Mouse (Mus musculus): ENCODE results near the gene Fbxo5. TPM values are rescaled to one million over a fixed set of nuclear protein-coding genes. Genes with fewer than 3 reads are reported as not detected.

The Fbxo5 gene
- polyA plus RNA-seq (2021), result 14.8 TPM

DNA sequence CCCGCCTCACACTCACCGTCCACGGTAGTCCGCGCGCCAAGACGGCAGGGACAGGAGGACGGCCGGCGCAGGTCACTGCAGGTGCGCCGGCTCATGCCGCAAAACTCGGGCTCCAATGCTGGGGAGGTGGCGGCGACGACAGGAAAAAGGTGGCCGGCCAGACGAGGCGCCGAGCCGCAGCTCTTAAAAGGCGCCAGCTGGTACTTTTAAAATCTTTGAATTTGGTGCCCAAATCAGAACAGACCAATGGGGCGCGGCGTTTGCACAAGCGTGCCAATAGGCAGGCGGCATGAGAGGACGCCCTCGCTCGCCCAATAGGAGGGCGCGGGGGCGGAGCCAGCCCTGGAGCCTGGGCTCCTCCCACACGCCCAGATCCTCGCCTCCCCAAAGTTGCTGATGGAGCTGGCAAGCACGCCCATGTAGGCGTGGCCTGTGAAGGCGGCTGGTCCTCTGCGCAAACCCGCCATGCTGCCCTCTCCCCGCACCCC, at the start of gene Fbxo5:
Gene Fbxo5, minus strand, starts transcription at position 358 of the 488 bp plus-strand sequence.
- H3K27me3 ChIP-seq, result no peaks in the 10 kb centered on the region
- peak; percentile 99 for ATAC-seq
- CTCF ChIA-PET, result interaction anchor here (1.3 to 2.0 kb wide), 2 partner anchors 19 to 22 kb away, joined by 3 to 10 read pairs; partner anchors contain the start of gene Mtrf1l
- no peak for TF ChIP-seq CTCF (IDR thresholded peaks at IDR 0.05)
- in situ Hi-C loops (cut with MboI; ENCODE audit: low pct_unique_long_range_greater_than_20kb), result loop anchor here (25.0 kb wide), 6 partner anchors 593 to 1982 kb away; partner anchors contain the start of genes Ginm1, Ppil4 and Zbtb2
- peak; percentile 93 for DNase-seq (ENCODE audit: low read depth, low spot score)
- POLR2A ChIA-PET, result interaction anchor here (1.4 to 1.5 kb wide), 2 partner anchors 16 to 18 kb away, joined by 3 read pairs; partner anchors contain the start of gene Mtrf1l

DNA sequence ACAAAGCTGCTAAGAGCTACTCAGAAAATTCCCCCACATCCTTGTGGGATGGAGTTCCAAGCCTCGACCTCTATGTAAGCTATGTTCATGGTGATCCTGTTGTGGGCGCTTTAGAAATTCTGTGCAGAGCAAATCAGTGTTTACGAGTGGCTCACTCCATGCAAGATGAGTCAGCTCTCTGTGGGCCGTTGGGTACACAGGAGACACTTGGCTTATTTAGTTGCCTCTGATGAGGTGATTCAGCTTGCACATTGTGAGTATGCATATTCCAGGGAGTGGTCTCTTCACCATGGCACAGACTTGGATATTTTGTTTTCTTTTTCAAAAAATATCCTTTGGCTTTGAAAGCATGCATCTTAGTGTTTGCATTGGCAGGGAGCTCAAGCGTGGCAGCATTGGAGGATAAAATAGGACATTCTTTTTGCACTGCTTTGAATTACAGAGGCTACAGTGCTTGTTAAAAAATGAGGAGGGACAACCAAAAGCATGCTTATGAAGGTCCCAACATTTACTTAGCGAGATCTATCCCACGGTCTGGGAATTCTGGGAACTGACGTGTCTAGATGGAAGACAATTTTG, 48.0 kb upstream of the Fbxo5 start:
- ChIA-PET CTCF (interaction anchor here (1.2 kb wide), 1 partner anchor 52 kb away, joined by 3 read pairs; no protein-coding TSS in a partner anchor), POLR2A (no interaction called here)
- no peak for TF ChIP-seq CTCF (IDR thresholded peaks at IDR 0.05)
- H3K27me3 ChIP-seq, result no peaks in the 10 kb centered on the region
- in situ Hi-C loops (cut with MboI; ENCODE audit: low pct_unique_long_range_greater_than_20kb), result loop anchor here (25.0 kb wide), 1 partner anchor 834 kb away; no protein-coding TSS in a partner anchor
- peak; percentile 83 for ATAC-seq
- DNase-seq (ENCODE audit: low read depth, low spot score), result peak; percentile 28

DNA sequence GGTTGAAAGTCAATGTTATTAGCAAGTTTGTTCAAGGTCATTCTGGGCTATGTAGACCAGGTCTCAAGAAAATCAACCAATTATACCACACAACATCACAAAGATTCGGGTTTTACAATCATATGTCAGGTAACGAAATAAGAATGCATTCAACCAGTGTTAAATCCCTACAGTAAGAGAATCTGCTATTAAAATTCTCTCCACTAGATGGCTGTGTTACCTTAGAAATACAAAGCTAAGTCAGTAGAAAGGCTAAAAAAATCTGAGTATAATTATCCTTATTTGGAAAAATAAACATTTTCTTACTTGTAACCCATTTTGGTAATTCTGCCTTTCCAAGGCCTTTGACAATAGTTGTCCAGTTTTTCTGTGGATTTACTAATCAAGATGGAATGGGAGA, 41.5 kb upstream of the Fbxo5 start:
- ChIA-PET POLR2A (no interaction called here), CTCF (interaction anchor here (1.6 kb wide), 1 partner anchor 13 kb away, joined by 3 read pairs; no protein-coding TSS in a partner anchor)
- H3K27me3 ChIP-seq, result peaks cover 13% of the 10 kb centered on the region
- TF ChIP-seq CTCF (IDR thresholded peaks at IDR 0.05), result peak; percentile 13
- in situ Hi-C loops (cut with MboI; ENCODE audit: low pct_unique_long_range_greater_than_20kb), result no loop called here
- ATAC-seq, result no peak
- no peak for DNase-seq (ENCODE audit: low read depth, low spot score)

DNA sequence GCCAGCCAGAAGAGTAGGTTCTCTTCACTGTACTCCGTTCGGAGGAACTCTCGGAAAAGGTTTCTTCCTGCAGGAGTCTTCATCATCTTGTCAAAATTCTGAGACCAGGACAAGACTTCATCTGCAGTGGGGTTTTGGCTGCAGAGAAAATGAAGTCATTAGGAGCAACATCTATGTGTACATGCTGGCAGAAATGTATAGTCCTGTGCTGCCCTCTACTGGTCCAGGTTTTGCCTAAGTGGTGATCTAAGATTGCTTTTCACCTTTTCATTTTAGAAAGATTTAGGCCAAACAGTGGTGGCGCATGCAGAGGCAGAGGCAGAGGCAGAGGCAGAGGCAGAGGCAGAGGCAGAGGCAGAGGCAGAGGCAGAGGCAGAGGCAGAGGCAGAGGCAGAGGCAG, 36.0 kb upstream of the Fbxo5 start:
- no peak for DNase-seq (ENCODE audit: low read depth, low spot score)
- TF ChIP-seq CTCF (IDR thresholded peaks at IDR 0.05), result peak; percentile 29
- ChIA-PET POLR2A (no interaction called here), CTCF (interaction anchor here (0.8 to 1.5 kb wide), 2 partner anchors 16 to 29 kb away, joined by 3 read pairs; no protein-coding TSS in a partner anchor)
- H3K27me3 ChIP-seq, result peaks cover 30% of the 10 kb centered on the region
- in situ Hi-C loops (cut with MboI; ENCODE audit: low pct_unique_long_range_greater_than_20kb), result no loop called here
- ATAC-seq, result peak; percentile 83

DNA sequence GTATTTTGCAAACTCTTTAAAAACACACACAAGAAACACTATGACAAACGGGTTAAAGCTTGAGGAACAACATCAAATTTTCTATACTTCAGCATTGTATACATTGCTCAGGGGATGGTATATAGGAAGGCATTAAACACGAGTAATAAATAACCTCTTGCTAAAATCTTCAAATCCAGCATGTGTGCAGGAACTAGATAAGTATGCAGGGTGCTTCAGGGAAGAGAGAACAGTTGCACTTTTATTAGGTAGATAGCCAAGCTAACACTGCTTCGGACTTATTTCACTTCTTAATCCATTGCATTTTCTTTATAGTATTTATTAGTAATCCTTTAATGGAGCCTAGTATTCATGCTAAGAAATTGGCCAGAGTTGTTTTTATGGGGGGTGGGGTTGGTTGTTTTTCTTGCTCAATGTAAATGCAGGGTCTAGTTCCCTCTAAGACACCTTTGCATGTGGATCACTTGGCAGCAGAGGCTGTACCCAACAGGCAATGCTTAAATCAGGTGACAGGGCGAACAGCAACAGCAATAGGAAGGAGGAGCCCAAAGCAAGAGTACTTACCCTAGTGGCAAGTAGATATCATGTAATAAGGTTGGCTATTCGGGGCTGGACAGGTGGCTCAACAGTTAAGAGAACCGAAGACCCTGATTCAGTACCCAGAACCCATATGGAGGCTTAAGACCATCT, 21.1 kb upstream of the Fbxo5 start:
- ATAC-seq, result no peak
- ChIA-PET CTCF (interaction anchor here (1.4 to 5.6 kb wide), 2 partner anchors 21 to 26 kb away, joined by 3 to 28 read pairs; partner anchors contain the start of gene Fbxo5), POLR2A (no interaction called here)
- in situ Hi-C loops (cut with MboI; ENCODE audit: low pct_unique_long_range_greater_than_20kb), result no loop called here
- peaks cover 57% of the 10 kb centered on the region for H3K27me3 ChIP-seq
- TF ChIP-seq CTCF (IDR thresholded peaks at IDR 0.05), result no peak
- no peak for DNase-seq (ENCODE audit: low read depth, low spot score)

DNA sequence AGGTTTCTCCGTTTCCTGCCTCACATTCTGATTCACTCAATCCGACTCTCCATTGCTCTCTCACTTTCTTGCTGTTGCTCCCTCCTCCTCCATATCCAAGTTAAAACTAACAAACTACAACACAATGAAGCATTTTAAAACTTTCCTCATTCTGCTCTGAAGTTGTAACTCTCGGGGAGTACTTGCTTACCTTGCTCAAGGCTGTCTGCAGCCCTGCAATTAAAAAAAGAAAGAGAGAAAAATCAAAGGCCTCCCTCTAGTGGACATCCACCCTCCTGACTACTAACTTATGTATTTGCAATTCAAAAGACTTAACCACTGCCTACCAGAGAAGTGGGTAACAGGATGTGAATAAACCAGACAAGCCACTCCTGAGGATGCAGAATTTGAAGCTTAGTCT, 19.4 kb upstream of the Fbxo5 start:
- POLR2A ChIA-PET, result no interaction called here
- DNase-seq (ENCODE audit: low read depth, low spot score), result no peak
- H3K27me3 ChIP-seq, result peaks cover 44% of the 10 kb centered on the region
- CTCF ChIA-PET, result interaction anchor here (0.5 to 5.6 kb wide), 11 partner anchors 9 to 1841 kb away, joined by 3 to 28 read pairs (median 3); partner anchors contain the start of gene Fbxo5
- in situ Hi-C loops (cut with MboI; ENCODE audit: low pct_unique_long_range_greater_than_20kb), result loop anchor here (25.0 kb wide), 6 partner anchors 612 to 1963 kb away; partner anchors contain the start of genes Ginm1, Ppil4 and Zbtb2
- peak; percentile 57 for ATAC-seq
- peak; percentile 68 for TF ChIP-seq CTCF (IDR thresholded peaks at IDR 0.05)

DNA sequence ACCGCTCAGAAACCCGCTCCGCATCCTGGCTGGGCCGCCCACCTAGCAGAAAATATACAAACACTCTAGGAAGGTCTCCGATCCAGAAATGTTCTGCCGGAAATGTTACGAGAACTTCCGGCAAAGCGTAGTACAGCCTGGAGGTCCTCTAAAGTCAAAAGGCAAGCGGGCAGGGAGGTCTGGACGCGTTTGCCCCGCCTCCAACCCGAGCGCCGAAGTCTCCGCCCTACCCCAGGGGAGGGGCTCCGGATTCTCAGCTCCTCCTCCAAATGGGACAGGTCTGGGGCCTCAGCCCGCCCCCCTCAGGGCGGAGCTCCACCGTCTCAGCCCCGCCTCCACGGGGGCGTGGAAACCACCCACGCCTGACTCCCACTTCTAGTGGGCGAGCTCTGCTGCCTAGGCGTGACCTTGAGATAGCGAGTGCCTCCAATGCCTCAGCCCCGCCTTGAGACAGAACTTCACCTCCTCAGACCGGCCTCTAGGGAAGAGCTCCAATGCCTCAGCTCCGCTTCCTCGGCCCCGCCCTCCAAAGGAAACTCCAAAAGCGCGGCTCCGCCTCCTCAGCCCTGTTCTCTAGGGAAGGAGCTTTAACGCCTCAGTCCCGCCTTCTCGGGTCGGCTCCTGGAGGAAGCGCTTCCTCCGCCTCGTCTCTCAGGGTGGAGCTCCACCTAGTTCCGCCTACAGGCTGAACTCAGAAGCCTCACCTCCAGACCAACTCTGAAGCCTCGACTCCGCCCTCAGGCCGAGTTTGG, 18.5 kb upstream of the Fbxo5 start, which contains the start of gene Mtrf1l:
Gene Mtrf1l, minus strand, starts transcription at position 171 of the 752 bp plus-strand sequence.
- in situ Hi-C loops (cut with MboI; ENCODE audit: low pct_unique_long_range_greater_than_20kb), result loop anchor here (25.0 kb wide), 6 partner anchors 612 to 1963 kb away; partner anchors contain the start of genes Ginm1, Ppil4 and Zbtb2
- ATAC-seq (peak; percentile 94), DNase-seq (ENCODE audit: low read depth, low spot score) (peak; percentile 97)
- ChIA-PET CTCF (interaction anchor here (1.0 to 5.6 kb wide), 6 partner anchors 10 to 37 kb away, joined by 3 to 28 read pairs (median 10); partner anchors contain the start of gene Fbxo5), POLR2A (interaction anchor here (1.4 kb wide), 1 partner anchor 18 kb away, joined by 3 read pairs; the partner anchor contains the start of gene Fbxo5)
- no peak for TF ChIP-seq CTCF (IDR thresholded peaks at IDR 0.05)
- peaks cover 36% of the 10 kb centered on the region for H3K27me3 ChIP-seq

DNA sequence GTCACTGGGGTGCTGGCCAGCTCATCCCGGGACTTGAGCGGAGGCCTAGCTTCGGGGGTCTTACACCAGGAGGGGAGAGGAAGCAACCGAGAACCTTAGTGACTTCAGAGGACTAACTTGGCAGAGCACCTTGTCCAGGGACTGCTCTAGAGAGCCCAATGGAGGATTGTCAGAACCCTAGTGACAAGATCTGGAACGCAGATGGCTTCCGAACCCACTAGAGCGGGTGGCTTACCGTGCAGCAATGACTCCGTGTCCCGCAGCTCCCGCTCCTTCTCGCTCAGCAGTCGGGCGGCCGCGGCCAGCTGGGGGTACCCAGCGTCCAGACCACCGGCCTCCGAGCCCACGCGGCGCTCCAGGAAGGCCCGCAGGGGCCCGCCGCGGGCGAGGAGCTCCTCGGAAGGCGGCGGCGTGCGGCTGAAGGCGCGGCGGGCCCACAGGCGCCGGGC, 17.9 kb upstream of the Fbxo5 start:
- peak; percentile 1 for ATAC-seq
- no peak for TF ChIP-seq CTCF (IDR thresholded peaks at IDR 0.05)
- CTCF ChIA-PET, result interaction anchor here (2.3 to 5.6 kb wide), 3 partner anchors 11 to 23 kb away, joined by 9 to 28 read pairs (median 10); no protein-coding TSS in a partner anchor

DNA sequence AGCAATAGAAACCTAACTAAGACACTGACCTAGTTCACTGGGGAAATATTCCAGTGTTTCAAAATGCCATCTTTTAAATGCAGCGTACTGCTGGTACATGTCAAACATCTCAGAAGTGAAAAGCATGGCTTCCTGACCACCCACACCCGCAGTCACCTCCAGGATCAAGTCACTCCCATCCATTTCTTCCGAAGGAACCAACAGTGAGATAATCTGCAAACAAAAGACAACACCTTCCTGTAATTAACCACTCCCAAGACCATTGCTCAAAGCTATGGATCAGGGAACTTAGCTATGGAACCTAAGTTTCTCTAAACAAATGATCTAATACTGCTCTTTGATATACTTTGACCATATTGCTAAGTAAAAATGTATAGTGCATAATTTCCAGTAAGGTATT, 13.4 kb upstream of the Fbxo5 start:
- H3K27me3 ChIP-seq, result no peaks in the 10 kb centered on the region
- in situ Hi-C loops (cut with MboI; ENCODE audit: low pct_unique_long_range_greater_than_20kb), result loop anchor here (25.0 kb wide), 6 partner anchors 606 to 1969 kb away; partner anchors contain the start of genes Ginm1, Ppil4 and Zbtb2
- ChIA-PET CTCF (no interaction called here), POLR2A (no interaction called here)
- DNase-seq (ENCODE audit: low read depth, low spot score) (no peak), ATAC-seq (no peak)
- no peak for TF ChIP-seq CTCF (IDR thresholded peaks at IDR 0.05)

More for the DNA sequence above, 17.9 kb upstream of the Fbxo5 start:
- H3K27me3 ChIP-seq, result peaks cover 30% of the 10 kb centered on the region
- in situ Hi-C loops (cut with MboI; ENCODE audit: low pct_unique_long_range_greater_than_20kb), result loop anchor here (25.0 kb wide), 6 partner anchors 611 to 1964 kb away; partner anchors contain the start of genes Ginm1, Ppil4 and Zbtb2
- POLR2A ChIA-PET, result interaction anchor here (1.4 kb wide), 1 partner anchor 18 kb away, joined by 3 read pairs; the partner anchor contains the start of gene Fbxo5
- no peak for DNase-seq (ENCODE audit: low read depth, low spot score)

Data from Patski (cell line).